Mouse (Mus musculus): ENCODE measurements around the gene Aldh3a1. TPM values are rescaled to one million over a fixed set of nuclear protein-coding genes. Genes with fewer than 3 reads are reported as not detected.
"Not testable (repeated sequence)": the region's sequence is repeated elsewhere in the genome, so short reads cannot be mapped to it uniquely, and the experiment has no call there.

Gene Aldh3a1
- polyA plus RNA-seq (2012): not detected in 2 replicates

- Histone ChIP-seq H3K9me3 (ENCODE audit: control insufficient read depth, low read length) (no peaks in the 10 kb centered on the region), H3K4me1 (ENCODE audit: control insufficient read depth) (no peaks in the 10 kb centered on the region), H3K27me3 (ENCODE audit: control insufficient read depth) (peaks cover 10% of the 10 kb centered on the region), H3K36me3 (ENCODE audit: control insufficient read depth) (no peaks in the 10 kb centered on the region), H3K4me3 (replicated peaks) (no peak within 1 kb of the TSS)
- no peak for TF ChIP-seq GATA1 (IDR thresholded peaks at IDR 0.05; ENCODE audit: low read length)
- no peak for TF ChIP-seq TAL1 (IDR thresholded peaks at IDR 0.05; ENCODE audit: low read length)
These were observed at the start of gene Aldh3a1 for GRCm38 (mm10) chr11:61207487-61208246. Gene Aldh3a1, plus strand, starts transcription at chr11:61207537.

GRCm38 (mm10) chr11:61158141-61158540 lies 49.2 kb upstream of the Aldh3a1 start:
- Histone ChIP-seq H3K4me3 (replicated peaks) (no peak overlapping the region), H3K9me3 (ENCODE audit: control insufficient read depth, low read length) (no peaks in the 10 kb centered on the region), H3K27me3 (ENCODE audit: control insufficient read depth) (no peaks in the 10 kb centered on the region), H3K4me1 (ENCODE audit: control insufficient read depth) (no peaks in the 10 kb centered on the region), H3K36me3 (ENCODE audit: control insufficient read depth) (peaks cover 90% of the 10 kb centered on the region)
- TF ChIP-seq TAL1 (IDR thresholded peaks at IDR 0.05; ENCODE audit: low read length) (no peak), GATA1 (IDR thresholded peaks at IDR 0.05; ENCODE audit: low read length) (no peak)

DNA sequence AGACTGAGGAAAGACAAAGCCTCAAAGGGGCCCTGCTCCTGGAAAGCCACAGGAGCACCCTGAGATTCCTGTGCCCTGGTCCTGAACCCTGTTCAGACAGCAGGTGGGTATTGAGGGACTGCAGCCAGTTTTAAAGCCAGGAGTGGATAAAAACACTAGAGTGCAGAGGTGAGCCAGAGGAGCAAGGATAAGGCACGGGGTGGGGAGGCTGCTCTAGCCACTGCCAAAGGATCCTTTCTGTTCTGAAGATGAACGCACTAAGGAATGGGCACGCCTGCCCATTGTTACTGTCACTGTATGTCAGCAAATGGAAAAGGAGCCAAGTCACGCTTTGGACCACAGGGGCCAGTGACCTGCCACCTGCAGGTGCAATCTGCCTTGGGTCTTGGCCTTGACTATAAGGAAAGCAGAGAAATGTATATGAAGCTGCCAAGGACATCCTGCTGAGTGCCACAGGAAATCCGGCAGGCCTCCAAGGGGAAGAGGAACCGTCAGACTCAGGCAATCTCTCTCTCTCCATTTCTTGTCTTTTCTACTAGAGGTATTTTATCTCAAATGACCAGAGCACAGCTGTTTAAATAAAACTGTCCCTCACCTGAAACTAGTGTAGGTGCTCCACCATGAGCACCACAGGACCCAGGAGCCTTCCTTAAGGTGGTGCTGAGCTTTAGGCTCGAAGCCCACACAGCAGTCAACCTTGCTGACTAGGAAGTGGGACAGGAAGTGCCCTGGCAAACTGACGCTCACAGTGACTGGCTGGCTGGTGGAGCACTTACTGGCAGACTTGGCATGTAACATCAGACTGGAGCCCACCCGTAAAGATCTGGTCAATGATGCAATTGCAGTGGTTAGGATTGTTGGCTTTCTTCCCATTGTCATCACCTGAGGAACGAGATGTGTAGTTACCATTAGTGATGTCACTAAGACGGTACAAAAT lies 47.3 kb upstream of the Aldh3a1 start:
- no peaks in the 10 kb centered on the region for H3K27me3 ChIP-seq (ENCODE audit: control insufficient read depth)
- no peaks in the 10 kb centered on the region for H3K4me1 ChIP-seq (ENCODE audit: control insufficient read depth)
- no peak overlapping the region for H3K4me3 ChIP-seq (replicated peaks)
- peaks cover 88% of the 10 kb centered on the region for H3K36me3 ChIP-seq (ENCODE audit: control insufficient read depth)
- TF ChIP-seq TAL1 (IDR thresholded peaks at IDR 0.05; ENCODE audit: low read length) (no peak), GATA1 (IDR thresholded peaks at IDR 0.05; ENCODE audit: low read length) (no peak)
- H3K9me3 ChIP-seq (ENCODE audit: control insufficient read depth, low read length): no peaks in the 10 kb centered on the region

- Histone ChIP-seq H3K9me3 (ENCODE audit: control insufficient read depth, low read length) (no peaks in the 10 kb centered on the region), H3K27me3 (ENCODE audit: control insufficient read depth) (no peaks in the 10 kb centered on the region), H3K4me3 (replicated peaks) (no peak overlapping the region), H3K4me1 (ENCODE audit: control insufficient read depth) (no peaks in the 10 kb centered on the region), H3K36me3 (ENCODE audit: control insufficient read depth) (peaks cover 84% of the 10 kb centered on the region)
- TF ChIP-seq TAL1 (IDR thresholded peaks at IDR 0.05; ENCODE audit: low read length) (no peak), GATA1 (IDR thresholded peaks at IDR 0.05; ENCODE audit: low read length) (no peak)
These were observed 46.2 kb upstream of the Aldh3a1 start for GRCm38 (mm10) chr11:61161121-61161520.

DNA sequence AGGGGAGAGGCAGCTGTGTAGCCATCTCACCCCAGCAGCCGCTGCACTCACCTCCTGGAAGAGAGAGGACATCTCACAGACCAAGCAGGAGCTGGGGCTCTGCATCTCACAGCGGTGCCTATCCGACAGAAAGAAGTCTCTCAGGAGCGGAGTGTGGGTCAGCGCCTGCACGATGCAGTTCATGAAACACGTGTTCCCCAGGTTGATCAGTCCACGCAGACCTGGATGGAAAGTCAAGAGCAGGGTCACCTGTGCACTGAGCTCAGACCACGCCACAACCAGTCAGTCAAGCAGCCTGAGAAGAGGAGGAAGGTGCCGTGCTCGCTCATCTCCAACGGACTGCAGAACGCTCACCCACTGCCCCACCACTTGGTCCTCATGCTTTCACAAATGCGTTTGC lies 44.6 kb upstream of the Aldh3a1 start:
- H3K9me3 ChIP-seq (ENCODE audit: control insufficient read depth, low read length): no peaks in the 10 kb centered on the region
- TF ChIP-seq TAL1 (IDR thresholded peaks at IDR 0.05; ENCODE audit: low read length): no peak
- no peak for TF ChIP-seq GATA1 (IDR thresholded peaks at IDR 0.05; ENCODE audit: low read length)
- H3K27me3 ChIP-seq (ENCODE audit: control insufficient read depth): no peaks in the 10 kb centered on the region
- no peaks in the 10 kb centered on the region for H3K4me1 ChIP-seq (ENCODE audit: control insufficient read depth)
- H3K36me3 ChIP-seq (ENCODE audit: control insufficient read depth): peaks cover 82% of the 10 kb centered on the region
- H3K4me3 ChIP-seq (replicated peaks): no peak overlapping the region

GRCm38 (mm10) chr11:61163341-61163740 lies 44.0 kb upstream of the Aldh3a1 start:
- H3K9me3 ChIP-seq (ENCODE audit: control insufficient read depth, low read length): no peaks in the 10 kb centered on the region
- H3K4me3 ChIP-seq (replicated peaks): no peak overlapping the region
- peaks cover 79% of the 10 kb centered on the region for H3K36me3 ChIP-seq (ENCODE audit: control insufficient read depth)
- H3K27me3 ChIP-seq (ENCODE audit: control insufficient read depth): no peaks in the 10 kb centered on the region
- TF ChIP-seq GATA1 (IDR thresholded peaks at IDR 0.05; ENCODE audit: low read length): no peak
- peaks cover 2% of the 10 kb centered on the region for H3K4me1 ChIP-seq (ENCODE audit: control insufficient read depth)

- no peak for TF ChIP-seq TAL1 (IDR thresholded peaks at IDR 0.05; ENCODE audit: low read length)
- no peak for TF ChIP-seq GATA1 (IDR thresholded peaks at IDR 0.05; ENCODE audit: low read length)
- Histone ChIP-seq H3K9me3 (ENCODE audit: control insufficient read depth, low read length) (no peaks in the 10 kb centered on the region), H3K4me3 (replicated peaks) (no peak overlapping the region), H3K27me3 (ENCODE audit: control insufficient read depth) (no peaks in the 10 kb centered on the region), H3K4me1 (ENCODE audit: control insufficient read depth) (peaks cover 6% of the 10 kb centered on the region), H3K36me3 (ENCODE audit: control insufficient read depth) (peaks cover 70% of the 10 kb centered on the region)
These were observed 43.0 kb upstream of the Aldh3a1 start for GRCm38 (mm10) chr11:61164366-61164765.

- H3K4me3 ChIP-seq (replicated peaks): no peak overlapping the region
- TF ChIP-seq TAL1 (IDR thresholded peaks at IDR 0.05; ENCODE audit: low read length) (no peak), GATA1 (IDR thresholded peaks at IDR 0.05; ENCODE audit: low read length) (no peak)
- no peaks in the 10 kb centered on the region for H3K27me3 ChIP-seq (ENCODE audit: control insufficient read depth)
- H3K4me1 ChIP-seq (ENCODE audit: control insufficient read depth): peaks cover 6% of the 10 kb centered on the region
- H3K9me3 ChIP-seq (ENCODE audit: control insufficient read depth, low read length): no peaks in the 10 kb centered on the region
- peaks cover 66% of the 10 kb centered on the region for H3K36me3 ChIP-seq (ENCODE audit: control insufficient read depth)
These were observed 42.5 kb upstream of the Aldh3a1 start for GRCm38 (mm10) chr11:61164881-61165280.

- Histone ChIP-seq H3K36me3 (ENCODE audit: control insufficient read depth) (peaks cover 18% of the 10 kb centered on the region), H3K9me3 (ENCODE audit: control insufficient read depth, low read length) (no peaks in the 10 kb centered on the region), H3K4me3 (replicated peaks) (no peak overlapping the region), H3K4me1 (ENCODE audit: control insufficient read depth) (peaks cover 16% of the 10 kb centered on the region), H3K27me3 (ENCODE audit: control insufficient read depth) (peaks cover 5% of the 10 kb centered on the region; the same call in 1 of the 2 replicates)
- TF ChIP-seq GATA1 (IDR thresholded peaks at IDR 0.05; ENCODE audit: low read length): no peak
- no peak for TF ChIP-seq TAL1 (IDR thresholded peaks at IDR 0.05; ENCODE audit: low read length)
These were observed 37.2 kb upstream of the Aldh3a1 start for GRCm38 (mm10) chr11:61170184-61170583.

DNA sequence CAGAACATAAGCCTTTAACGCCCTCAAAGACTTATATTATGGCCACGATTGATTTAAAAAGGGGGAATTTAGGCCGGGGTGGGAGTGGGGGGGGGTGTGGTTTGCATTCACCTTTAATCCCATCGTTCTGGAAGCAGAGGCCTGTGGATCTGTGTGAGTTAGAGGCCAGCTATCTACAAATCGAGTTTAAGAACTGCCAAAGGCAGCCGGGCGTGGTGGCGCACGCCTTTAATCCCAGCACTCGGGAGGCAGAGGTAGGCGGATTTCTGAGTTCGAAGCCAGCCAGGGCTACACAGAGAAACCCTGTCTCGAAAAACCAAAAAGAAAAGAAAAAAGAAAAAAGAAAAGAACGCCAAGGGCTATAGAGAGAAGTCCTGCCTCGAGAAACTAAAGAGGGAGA lies 33.9 kb upstream of the Aldh3a1 start:
- not testable (repeated sequence) for H3K27me3 ChIP-seq (ENCODE audit: control insufficient read depth); H3K4me3 ChIP-seq (replicated peaks); H3K9me3 ChIP-seq (ENCODE audit: control insufficient read depth, low read length); H3K36me3 ChIP-seq (ENCODE audit: control insufficient read depth)
- H3K4me1 ChIP-seq (ENCODE audit: control insufficient read depth): peaks cover 27% of the 10 kb centered on the region
